Mouse (Mus musculus): Measurements from ENCODE around the gene Asphd1.

DNA sequence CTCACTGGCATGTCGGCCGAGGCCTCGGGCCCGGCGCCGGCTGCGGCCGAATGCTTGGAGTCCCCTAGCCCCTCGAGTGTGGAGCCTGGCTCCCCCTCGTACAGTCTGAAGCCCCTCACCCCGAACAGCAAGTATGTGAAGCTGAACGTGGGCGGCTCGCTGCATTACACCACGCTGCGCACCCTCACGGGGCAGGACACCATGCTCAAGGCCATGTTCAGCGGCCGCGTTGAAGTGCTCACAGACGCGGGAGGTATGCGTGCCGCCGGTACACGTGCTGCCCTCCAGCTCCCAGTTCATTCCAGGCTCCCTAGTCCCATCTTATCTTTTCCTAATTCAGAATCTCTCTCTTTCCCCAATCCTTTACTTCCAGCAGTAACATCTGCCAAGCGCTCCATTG, 20.3 kb downstream of the Asphd1 start:
- no peak for TF ChIP-seq POLR2A (IDR thresholded peaks at IDR 0.05; ENCODE audit: control insufficient read depth, low read depth, low read length)
- no peak for TF ChIP-seq CTCF (IDR thresholded peaks at IDR 0.05; ENCODE audit: control insufficient read depth, insufficient read depth, insufficient replicate concordance, low read depth, low read length)
